In genomic region chr2:39110514-39110913, GRCm38 (mm10) we compare ENCODE assay signal across 35 mouse cellular contexts.
"Had no signal": no experiment of that assay in that cellular context is flagged by ENCODE, and none has a peak within 500 bp of the region (broad histone marks: within the 10 kb centered on the region; RNA-seq: fewer than 3 reads in every experiment).

No protein-coding gene starts in this region.

- H3K4me1 ChIP-seq: heart, embryonic 10.5 days; heart, embryonic 12.5 days; heart, embryonic 13.5 days; heart, embryonic 15.5 days; hindbrain, embryonic 10.5 days; hindbrain, embryonic 12.5 days; hindbrain, embryonic 13.5 days; hindbrain, embryonic 15.5 days; intestine, embryonic 15.5 days; kidney, embryonic 15.5 days had no signal

- H3K4me3 ChIP-seq: heart, adult 2 months; heart, embryonic 10.5 days; heart, embryonic 12.5 days; heart, embryonic 13.5 days; heart, embryonic 15.5 days; hindbrain, embryonic 10.5 days; hindbrain, embryonic 12.5 days; hindbrain, embryonic 13.5 days; hindbrain, embryonic 15.5 days; intestine, embryonic 15.5 days; kidney, embryonic 15.5 days; layer of hippocampus, adult 2 months had no signal

- H3K9ac ChIP-seq: heart, embryonic 12.5 days; heart, embryonic 13.5 days; heart, embryonic 15.5 days; hindbrain, embryonic 12.5 days; hindbrain, embryonic 13.5 days; hindbrain, embryonic 14.5 days; hindbrain, embryonic 15.5 days; intestine, embryonic 15.5 days; kidney, embryonic 15.5 days had no signal

- H3K9me3 ChIP-seq: heart, embryonic 10.5 days; heart, embryonic 12.5 days; heart, embryonic 13.5 days; heart, embryonic 15.5 days; hindbrain, embryonic 10.5 days; hindbrain, embryonic 12.5 days; hindbrain, embryonic 13.5 days; hindbrain, embryonic 15.5 days; intestine, embryonic 15.5 days; kidney, embryonic 15.5 days had no signal

- H3K4me2 ChIP-seq: heart, embryonic 11.5 days; heart, embryonic 12.5 days; heart, embryonic 13.5 days; heart, embryonic 15.5 days; hindbrain, embryonic 12.5 days; hindbrain, embryonic 13.5 days; hindbrain, embryonic 14.5 days; hindbrain, embryonic 15.5 days; intestine, embryonic 15.5 days; kidney, embryonic 15.5 days had no signal

- DNase-seq: heart, adult 2 months; heart, postnatal 10 days; heart, postnatal 14 days; heart, postnatal 36 days; heart, postnatal 4 days; kidney, adult 11 months; kidney, adult 18-20 months; kidney, adult 2 months; kidney, adult 8-10 months; kidney, adult 9 months; kidney, postnatal 10 days; kidney, postnatal 14 days; kidney, postnatal 25 days; kidney, postnatal 36 days; kidney, postnatal 4 days; layer of hippocampus, adult 9-11 months had no signal

- H3K27ac ChIP-seq: heart, adult 2 months; heart, embryonic 10.5 days; heart, embryonic 13.5 days; heart, embryonic 15.5 days; hindbrain, embryonic 10.5 days; hindbrain, embryonic 12.5 days; hindbrain, embryonic 13.5 days; hindbrain, embryonic 14.5 days; hindbrain, embryonic 15.5 days; hindbrain, postnatal 0 days; intestine, embryonic 15.5 days; kidney, embryonic 15.5 days; kidney, postnatal 0 days; layer of hippocampus, adult 2 months had no signal

- ATAC-seq: hindbrain, embryonic 16.5 days; hindbrain, postnatal 0 days; inflammation-experienced regulatory T-cells, adult 6 months; intestine, embryonic 15.5 days; intestine, embryonic 16.5 days; intestine, postnatal 0 days had no signal

- H3K27me3 ChIP-seq: heart, embryonic 12.5 days; heart, embryonic 13.5 days; heart, embryonic 15.5 days; hindbrain, embryonic 12.5 days; hindbrain, embryonic 13.5 days; hindbrain, embryonic 15.5 days; intestine, embryonic 15.5 days; kidney, embryonic 15.5 days had no signal
